Mouse (Mus musculus) forelimb bud, embryonic 11.5 days (tissue): ENCODE measurements around the gene Lhx4.

Experiments
- DNase-seq: peaks from one replicate; pipeline ENCODE4 v3.0.0-alpha.2; 2012; ENCODE audit warnings: low read depth, low spot score

Lhx4 gene

DNA sequence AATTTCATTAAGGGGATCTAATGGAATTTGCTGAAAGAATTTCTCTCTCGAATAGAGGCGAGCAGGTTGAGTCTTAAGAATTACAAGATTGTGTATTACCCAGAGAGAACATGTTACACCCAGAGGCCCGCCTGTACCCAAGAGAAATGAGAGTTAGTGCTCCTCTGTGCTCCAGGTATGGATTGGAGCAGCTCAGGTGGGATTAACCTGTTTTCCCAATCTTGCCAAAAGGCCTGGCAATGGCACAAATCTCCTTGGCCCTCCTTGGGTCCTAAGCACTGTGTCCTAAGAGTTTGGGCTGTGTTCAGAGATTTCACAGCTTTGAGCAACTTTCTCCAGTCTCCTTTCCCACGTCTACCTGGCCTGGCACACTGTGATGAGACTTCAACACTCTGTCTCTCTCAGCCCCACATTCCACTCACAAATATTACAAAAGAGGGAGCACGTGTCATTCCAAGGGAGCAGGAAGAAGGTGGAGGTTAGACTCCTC, 48.2 kb downstream of the Lhx4 start:
- no peak for DNase-seq

GRCm38 (mm10) chr1:155700886-155701285, 50.6 kb downstream of the Lhx4 start:
- no peak for DNase-seq

DNA sequence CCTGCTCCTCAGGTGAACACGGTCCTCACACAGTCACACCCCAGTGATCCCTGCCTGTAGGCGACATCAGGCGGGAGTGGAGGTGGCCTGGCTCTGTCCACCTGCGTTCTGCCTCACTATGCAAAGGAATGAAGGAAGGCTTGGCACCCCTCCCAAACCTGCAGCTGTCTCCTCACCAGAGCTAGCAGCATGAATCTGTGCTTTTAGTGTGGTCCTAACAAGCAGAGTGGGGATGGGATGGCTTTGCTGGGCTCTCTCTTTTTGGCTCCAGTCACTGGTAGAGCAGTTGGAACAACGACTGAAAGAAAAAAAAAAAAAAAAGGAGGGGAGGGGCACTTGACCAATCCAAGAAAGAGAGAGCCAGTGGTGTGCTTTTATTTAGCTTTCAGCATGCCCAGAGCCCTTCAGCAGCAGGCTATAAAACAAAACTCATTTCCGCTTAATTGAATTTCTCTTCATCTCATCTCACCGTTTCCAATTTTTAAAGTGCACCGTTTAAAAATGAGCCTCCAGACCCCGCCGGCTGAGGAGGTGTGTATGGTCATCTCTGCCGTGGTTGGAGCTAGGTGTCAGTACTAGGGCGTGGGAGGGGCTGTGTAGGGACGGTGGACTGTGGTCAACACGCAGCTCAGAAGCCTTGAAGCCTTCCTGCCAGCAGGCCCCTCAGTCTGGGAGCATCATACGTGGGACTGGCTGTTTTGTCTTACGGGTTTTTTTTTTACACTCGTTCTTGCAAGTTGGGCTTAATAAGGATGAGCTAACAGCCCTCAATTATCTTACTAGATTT, 52.9 kb downstream of the Lhx4 start:
- DNase-seq, result no peak

DNA sequence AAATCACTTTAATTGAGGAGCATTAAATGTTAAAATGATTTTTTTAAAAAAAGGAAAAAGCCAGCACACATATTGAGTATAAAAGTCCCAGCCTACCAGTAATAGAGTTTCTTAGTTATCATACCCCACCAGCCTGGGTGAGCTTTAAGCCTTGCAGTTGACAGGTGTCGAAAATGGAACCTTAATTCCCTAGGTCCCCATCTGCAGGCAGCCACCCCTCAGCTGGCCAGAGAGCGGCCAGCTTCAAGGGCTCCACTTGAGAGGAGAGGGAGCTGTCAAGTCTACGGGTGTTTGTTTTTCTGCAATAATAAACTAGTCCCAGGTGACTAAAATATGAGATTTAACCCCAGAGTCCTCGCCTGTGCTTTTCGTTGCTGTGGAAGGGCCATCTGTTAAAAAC, 58.0 kb downstream of the Lhx4 start:
- DNase-seq, result peak; percentile 20

GRCm38 (mm10) chr1:155693026-155693425, 58.5 kb downstream of the Lhx4 start:
- DNase-seq, result no peak

GRCm38 (mm10) chr1:155692230-155692629, 59.3 kb downstream of the Lhx4 start:
- no peak for DNase-seq

DNA sequence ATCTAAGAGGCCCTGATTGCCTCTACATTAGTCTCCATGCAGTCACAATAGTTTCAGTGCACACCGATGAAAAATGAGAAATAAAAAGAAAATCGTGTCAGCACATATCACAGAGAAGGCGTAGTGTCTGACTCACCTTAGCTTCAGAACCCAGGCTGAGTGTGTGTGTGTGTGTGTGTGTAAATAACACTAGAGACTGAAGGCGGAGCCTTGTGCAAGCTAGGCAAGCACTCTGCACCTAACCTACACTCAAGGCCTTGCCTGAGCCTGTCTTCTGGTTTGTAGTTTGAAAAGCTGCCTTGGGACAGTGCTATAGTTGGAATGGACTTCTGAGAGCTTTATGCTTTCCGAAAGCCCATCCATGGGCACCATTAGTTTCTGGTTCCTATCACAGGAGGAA, 61.9 kb downstream of the Lhx4 start:
- DNase-seq, result no peak

GRCm38 (mm10) chr1:155689141-155689540, 62.3 kb downstream of the Lhx4 start:
- no peak for DNase-seq

DNA sequence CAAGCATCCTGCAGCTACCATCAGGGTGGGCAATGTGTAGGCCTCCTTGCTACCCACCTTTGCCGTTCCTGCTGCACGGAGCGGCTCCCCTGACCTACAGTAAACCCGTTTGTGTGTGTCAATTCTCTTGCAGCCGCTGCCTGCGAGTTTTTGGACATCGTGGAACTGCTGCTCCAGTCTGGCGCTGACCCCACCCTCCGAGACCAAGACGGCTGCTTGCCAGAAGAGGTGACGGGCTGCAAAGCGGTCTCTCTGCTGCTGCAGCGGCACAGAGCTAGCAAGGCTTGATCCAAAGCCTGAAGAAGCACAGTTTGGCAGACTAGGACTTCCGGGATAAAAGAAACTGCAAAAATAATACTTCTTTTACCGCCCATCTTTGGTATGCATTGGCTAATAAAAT, 64.7 kb downstream of the Lhx4 start:
- no peak for DNase-seq

GRCm38 (mm10) chr1:155681116-155681799, 70.2 kb downstream of the Lhx4 start:
- DNase-seq, result no peak

DNA sequence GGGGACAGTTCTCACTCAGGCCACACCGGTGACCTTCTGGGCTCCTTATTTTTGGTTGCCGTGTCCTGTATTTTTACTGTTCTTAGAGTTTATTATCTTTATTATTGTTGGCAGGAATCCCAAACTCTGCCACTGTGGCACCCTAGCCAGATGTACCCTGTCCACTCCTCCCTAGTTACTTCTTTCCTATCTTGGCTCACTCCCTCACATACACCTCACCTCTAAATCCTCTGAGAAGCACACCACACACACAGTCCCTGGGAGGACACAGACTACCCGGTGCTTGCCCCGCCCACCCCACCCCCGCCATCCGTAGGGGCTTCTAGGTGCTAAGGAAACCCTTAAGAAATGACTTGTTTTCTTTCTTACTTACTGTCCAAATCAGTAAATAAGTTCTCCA, 75.9 kb downstream of the Lhx4 start:
- DNase-seq, result no peak

- DNase-seq, result no peak
Measured at GRCm38 (mm10) chr1:155663994-155664393, 87.5 kb downstream of the Lhx4 start.

DNA sequence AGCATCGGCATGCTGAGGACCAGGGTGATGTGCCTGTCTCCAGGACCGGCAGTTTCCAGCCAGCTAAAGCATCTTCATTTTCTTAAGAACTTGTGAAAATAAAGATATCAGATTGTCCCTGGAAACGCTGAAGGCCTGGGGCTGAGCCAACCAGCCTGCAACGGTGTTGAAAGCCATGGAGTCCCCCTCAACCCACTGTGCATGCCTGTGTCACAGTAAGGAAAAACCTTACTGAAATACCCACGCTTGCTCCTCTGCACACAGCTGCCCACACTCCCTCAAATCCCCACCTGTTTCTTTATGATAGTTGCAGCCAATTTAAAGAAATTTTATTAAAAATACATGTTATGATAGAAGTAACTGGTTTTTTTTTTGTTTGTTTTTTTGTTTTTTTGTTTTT, 95.2 kb downstream of the Lhx4 start:
- no peak for DNase-seq

DNA sequence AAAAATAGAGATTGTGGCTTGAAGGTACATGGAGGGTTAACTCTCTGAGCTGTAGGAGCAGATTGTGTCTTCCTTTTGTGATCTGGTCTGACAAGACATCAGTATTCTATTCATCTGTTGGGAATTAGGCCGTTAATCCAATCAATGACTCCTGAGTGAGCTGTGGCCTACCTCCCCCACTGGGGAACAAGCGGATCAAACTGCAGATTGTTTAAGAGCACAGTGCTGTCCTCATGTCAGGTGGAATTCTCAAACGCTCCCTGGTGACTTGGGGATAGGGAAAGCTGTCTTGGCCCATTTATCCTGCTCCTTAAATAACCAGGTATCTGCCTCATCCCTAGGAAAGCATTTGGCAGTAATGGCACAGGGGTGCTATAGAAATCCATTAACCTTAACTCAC, 96.5 kb downstream of the Lhx4 start:
- DNase-seq, result no peak

DNA sequence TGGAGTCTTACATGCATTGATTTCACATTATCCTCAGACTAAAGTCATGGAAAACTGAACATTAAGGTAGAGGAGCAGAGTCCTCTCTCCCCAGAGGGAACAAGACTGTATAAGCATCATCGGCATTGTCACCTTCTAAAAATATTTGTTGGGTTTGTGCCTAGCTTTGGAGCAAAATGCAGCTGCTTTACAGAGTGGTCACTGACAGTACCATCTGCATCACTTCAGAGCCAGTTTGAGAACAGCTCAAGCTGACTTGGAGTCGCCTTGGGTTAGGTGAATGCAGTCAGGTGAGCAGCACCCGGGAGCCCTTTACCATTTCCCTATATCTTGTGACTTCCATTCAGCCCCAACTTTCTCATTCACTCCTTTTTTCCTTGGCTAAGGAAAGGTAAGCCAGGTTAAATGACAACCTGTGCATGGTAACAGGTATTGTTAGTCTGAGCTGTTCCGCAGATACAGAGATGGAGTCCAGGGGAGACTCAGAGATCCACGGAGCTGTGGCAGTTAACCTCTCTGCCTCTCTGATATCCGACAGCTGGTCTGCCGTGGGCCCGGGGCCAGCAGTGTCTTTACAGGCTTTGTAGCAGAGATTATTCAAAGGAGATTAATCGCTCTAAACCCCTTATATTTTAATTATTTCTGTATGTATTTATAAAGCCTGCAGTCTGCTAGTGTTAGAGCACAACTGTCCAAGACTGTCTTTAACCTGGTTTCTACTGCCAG, 101.2 kb downstream of the Lhx4 start:
- no peak for DNase-seq
